8 mouse cellular contexts compared by ENCODE assay signal in genomic region chr10:81177491-81177925, GRCm38 (mm10). TPM values are rescaled to one million over a fixed set of nuclear protein-coding genes. Genes with fewer than 3 reads are reported as not detected.
DNase-seq lines count a peak whose midpoint lies in the region; ATAC-seq and TF ChIP-seq lines count a peak whose summit lies in the region.

No protein-coding gene starts in this region.

- no peak; a peak in 1 of 4 replicates for TF ChIP-seq POLR2A in MEL (IDR thresholded peaks at IDR 0.05; ENCODE audit: control insufficient read depth in 1 of 2, insufficient read depth in 1 of 2, low read depth in 1 of 2, low read length in 2 of 2, poor library complexity in 1 of 2)

- peaks cover 0 to 28% of the 10 kb centered on the region in 2 experiments; a peak in 3 of 4 replicates for H3K4me1 ChIP-seq in MEL (ENCODE audit: control insufficient read depth in 1 of 2, insufficient read depth in 2 of 2, low read length in 2 of 2)
- H3K4me1 ChIP-seq in forebrain, embryonic 10.5 days: peaks cover 89% of the 10 kb centered on the region
- H3K4me1 ChIP-seq in midbrain, embryonic 12.5 days: peaks cover 61% of the 10 kb centered on the region

- no peak for TF ChIP-seq CTCF in layer of hippocampus, adult 2 months (conservative IDR thresholded peaks at IDR 0.05)
- TF ChIP-seq CTCF in MEL (IDR thresholded peaks at IDR 0.05 in 2 of 3, conservative IDR thresholded peaks at IDR 0.05 in 1 of 3; ENCODE audit: control insufficient read depth in 1 of 3, insufficient read depth in 1 of 3, low read depth in 2 of 3, low read length in 3 of 3, poor library complexity in 1 of 3, severe bottlenecking in 1 of 3): no peak

- peaks cover 6 to 18% of the 10 kb centered on the region in 2 experiments for H3K36me3 ChIP-seq in MEL (ENCODE audit: control insufficient read depth in 1 of 2, insufficient read depth in 2 of 2, low read length in 2 of 2)
- H3K36me3 ChIP-seq in forebrain, embryonic 10.5 days (replicated peaks): peaks cover 56% of the 10 kb centered on the region
- H3K36me3 ChIP-seq in midbrain, embryonic 12.5 days: peaks cover 52% of the 10 kb centered on the region

- H3K4me2 ChIP-seq in midbrain, embryonic 12.5 days (replicated peaks): peak overlapping the region; percentile 95

- no peaks in the 10 kb centered on the region for H3K27me3 ChIP-seq in MEL (ENCODE audit: control insufficient read depth in 1 of 2, insufficient read depth in 2 of 2, low read length in 2 of 2)
- no peaks in the 10 kb centered on the region for H3K27me3 ChIP-seq in forebrain, embryonic 10.5 days (ENCODE audit: poor library complexity, severe bottlenecking)
- no peaks in the 10 kb centered on the region for H3K27me3 ChIP-seq in midbrain, embryonic 12.5 days

- H3K79me2 ChIP-seq in MEL (ENCODE audit: control insufficient read depth, insufficient read depth, low read length, poor library complexity): peaks cover 36% of the 10 kb centered on the region

- DNase-seq in layer of hippocampus, adult 2 months (ENCODE audit: low spot score in 2 of 2): no peak
- no peak for DNase-seq in layer of hippocampus, adult 11-12 months (ENCODE audit: low spot score)
- DNase-seq in MEL (ENCODE audit: low read depth, low spot score): peak; percentile 64
- DNase-seq in forebrain, embryonic 10.5 days (ENCODE audit: extremely low spot score, low spot score): no peak
- DNase-seq in kidney, adult 18-20 months: peak; percentile 52
- no peak for DNase-seq in urinary bladder, postnatal 14 days (ENCODE audit: low spot score)
- DNase-seq in urinary bladder, postnatal 4 days (ENCODE audit: low spot score in 2 of 2): no peak

- no peaks in the 10 kb centered on the region for H3K9me3 ChIP-seq in MEL (replicated peaks; ENCODE audit: insufficient read depth, low read length)
- no peaks in the 10 kb centered on the region for H3K9me3 ChIP-seq in forebrain, embryonic 10.5 days
- no peaks in the 10 kb centered on the region for H3K9me3 ChIP-seq in midbrain, embryonic 12.5 days

- WGBS in forebrain, embryonic 10.5 days: 23% methylated on average over 16 of the region's 16 CpGs
- 19% methylated on average over 16 of the region's 16 CpGs for WGBS in midbrain, embryonic 12.5 days

- no peak for ATAC-seq in midbrain, embryonic 12.5 days (ENCODE audit: low FRiP score, low read depth)

- peak overlapping the region; percentile 97 for H3K27ac ChIP-seq in layer of hippocampus, adult 2 months
- peak overlapping the region; percentile 84 for H3K27ac ChIP-seq in MEL (ENCODE audit: control insufficient read depth, low read depth, low read length)
- H3K27ac ChIP-seq in forebrain, embryonic 10.5 days: peak overlapping the region; percentile 98
- H3K27ac ChIP-seq in midbrain, embryonic 12.5 days (replicated peaks): peak overlapping the region; percentile 93

- peak overlapping the region; percentile 94 for H3K9ac ChIP-seq in MEL (ENCODE audit: control insufficient read depth, low read depth, low read length, poor library complexity, severe bottlenecking)
- H3K9ac ChIP-seq in midbrain, embryonic 12.5 days (replicated peaks): peak overlapping the region; percentile 99

- TF ChIP-seq EP300 in MEL (IDR thresholded peaks at IDR 0.05; ENCODE audit: low read depth in 1 of 2, low read length in 2 of 2): peak in 1 of 2 experiments; percentile 25; a peak in 1 of 4 replicates

- H3K4me3 ChIP-seq in layer of hippocampus, adult 2 months: peak overlapping the region; percentile 86
- H3K4me3 ChIP-seq in MEL (ENCODE audit: control insufficient read depth in 1 of 2, insufficient read depth in 1 of 2, low read depth in 2 of 2, low read length in 2 of 2): peak overlapping the region; percentile 58 to 80
- peak overlapping the region; percentile 98 for H3K4me3 ChIP-seq in forebrain, embryonic 10.5 days
- H3K4me3 ChIP-seq in midbrain, embryonic 12.5 days: peak overlapping the region; percentile 99

- no peak for TF ChIP-seq RAD21 in MEL (IDR thresholded peaks at IDR 0.05; ENCODE audit: low read depth, low read length)

TF ChIP-seq in MEL, 35 proteins besides CTCF, POLR2A, EP300 and RAD21 (continues in another document):
- TF ChIP-seq BHLHE40 (IDR thresholded peaks at IDR 0.05; ENCODE audit: borderline replicate concordance, low read depth, low read length) (0 out of 2 replicates have a peak, but pooled peaks have one; percentile 26), JUND (IDR thresholded peaks at IDR 0.05; ENCODE audit: low read depth, low read length) (no peak), NELFE (IDR thresholded peaks at IDR 0.05; ENCODE audit: low read depth, low read length) (no peak), MAFK (IDR thresholded peaks at IDR 0.05; ENCODE audit: borderline replicate concordance, low read depth, low read length) (no peak), MYC (IDR thresholded peaks at IDR 0.05; ENCODE audit: low read depth, low read length) (peak; percentile 58; the same call in 1 of the 2 replicates), UBTF (IDR thresholded peaks at IDR 0.05; ENCODE audit: borderline replicate concordance, insufficient read depth, low read depth, low read length) (no peak), MXI1 (IDR thresholded peaks at IDR 0.05; ENCODE audit: low read depth, low read length) (peak; percentile 74), TCF12 (IDR thresholded peaks at IDR 0.05; ENCODE audit: low read depth, low read length) (0 out of 2 replicates have a peak, but pooled peaks have one; percentile 22), ETS1 (IDR thresholded peaks at IDR 0.05; ENCODE audit: low read depth, low read length) (peak; percentile 16; the same call in 1 of the 2 replicates), E2F4 (IDR thresholded peaks at IDR 0.05; ENCODE audit: borderline replicate concordance, low read depth, low read length) (no peak), USF2 (IDR thresholded peaks at IDR 0.05; ENCODE audit: borderline replicate concordance in 1 of 2, insufficient read depth in 1 of 2, low read depth in 1 of 2, low read length in 2 of 2) (no peak), NRF1 (IDR thresholded peaks at IDR 0.05; ENCODE audit: insufficient read depth, low read depth, low read length, poor library complexity, severe bottlenecking) (no peak), KAT2A (conservative IDR thresholded peaks at IDR 0.05; ENCODE audit: low read depth, low read length) (no peak), ZKSCAN1 (IDR thresholded peaks at IDR 0.05; ENCODE audit: low read depth, low read length) (no peak), MYB (IDR thresholded peaks at IDR 0.05; ENCODE audit: low read depth, low read length) (no peak), POLR2AphosphoS5 (IDR thresholded peaks at IDR 0.05; ENCODE audit: borderline replicate concordance, low read depth, low read length) (no peak; the same call in 1 of the 2 replicates), MEF2A (IDR thresholded peaks at IDR 0.05; ENCODE audit: extremely low read depth, insufficient replicate concordance, low read depth, low read length, poor library complexity, severe bottlenecking) (no peak), ZNF384 (IDR thresholded peaks at IDR 0.05; ENCODE audit: low read depth, low read length) (no peak), TBP (IDR thresholded peaks at IDR 0.05; ENCODE audit: low read depth, low read length) (0 out of 2 replicates have a peak, but pooled peaks have one; percentile 30), ZC3H11A (IDR thresholded peaks at IDR 0.05; ENCODE audit: low read depth, low read length) (no peak), ELF1 (IDR thresholded peaks at IDR 0.05; ENCODE audit: low read depth, low read length) (no peak), RCOR1 (IDR thresholded peaks at IDR 0.05; ENCODE audit: low read depth, low read length) (no peak), CHD1 (IDR thresholded peaks at IDR 0.05; ENCODE audit: low read depth, low read length) (no peak)

RNA-seq across cellular contexts. Expression of gene Eef2, which starts 1.1 kb away (rescaled TPM):
- 100 to 1,000 TPM; 907 to 909 TPM for total RNA-seq in layer of hippocampus, adult 2 months (2021)
- 2,850 and 2,863 TPM in 2 replicates for total RNA-seq in MEL (2012; rRNA removed)
- 1,000 to 10,000 TPM; 3,442 to 4,586 TPM for polyA plus RNA-seq in MEL (2012; ENCODE audit: insufficient read depth in 1 of 2, insufficient read length in 2 of 2, low read depth in 1 of 2, low replicate concordance in 2 of 2, missing spikeins in 1 of 2)
- 596 and 599 TPM in 2 replicates for polyA plus RNA-seq in forebrain, embryonic 10.5 days (2016; fragmentation: Nextera tagmentation; extraction: Ambion mirVana)
- 531 and 534 TPM in 2 replicates for polyA plus RNA-seq in midbrain, embryonic 12.5 days (2016; fragmentation: Nextera tagmentation; extraction: Ambion mirVana)

RNA-seq across cellular contexts. Expression of gene Dapk3, which starts 5.3 kb away (rescaled TPM):
- total RNA-seq in layer of hippocampus, adult 2 months (2021): 10 to 100 TPM; 73.6 to 78.4 TPM
- total RNA-seq in MEL (2012; rRNA removed): 42.3 and 49.2 TPM in 2 replicates
- 10 to 100 TPM in 1 of 2 experiments, not detected in 1; 79.1 TPM for polyA plus RNA-seq in MEL (2012; ENCODE audit: insufficient read depth in 1 of 2, insufficient read length in 2 of 2, low read depth in 1 of 2, low replicate concordance in 2 of 2, missing spikeins in 1 of 2)
- polyA plus RNA-seq in forebrain, embryonic 10.5 days (2016; fragmentation: Nextera tagmentation; extraction: Ambion mirVana): 41.6 and 44.9 TPM in 2 replicates
- 77.3 and 79.6 TPM in 2 replicates for polyA plus RNA-seq in midbrain, embryonic 12.5 days (2016; fragmentation: Nextera tagmentation; extraction: Ambion mirVana)

RNA-seq across cellular contexts. Expression of gene 4930442H23Rik, which starts 6.1 kb away (rescaled TPM):
- total RNA-seq in layer of hippocampus, adult 2 months (2021): not detected
- total RNA-seq in MEL (2012; rRNA removed): 0.13 and 0.31 TPM in 2 replicates
- polyA plus RNA-seq in MEL (2012; ENCODE audit: insufficient read depth in 1 of 2, insufficient read length in 2 of 2, low read depth in 1 of 2, low replicate concordance in 2 of 2, missing spikeins in 1 of 2): under 1 TPM in 1 of 2 experiments, not detected in 1; 0.42 TPM
- polyA plus RNA-seq in forebrain, embryonic 10.5 days (2016; fragmentation: Nextera tagmentation; extraction: Ambion mirVana): not detected in 2 replicates
- 0.18 TPM in 1 of 2 replicates, not detected in the other for polyA plus RNA-seq in midbrain, embryonic 12.5 days (2016; fragmentation: Nextera tagmentation; extraction: Ambion mirVana)

RNA-seq across cellular contexts. Expression of gene Pias4, which starts 9.8 kb away (rescaled TPM):
- 10 to 100 TPM; 29.4 to 29.5 TPM for total RNA-seq in layer of hippocampus, adult 2 months (2021)
- 19.5 and 21.0 TPM in 2 replicates for total RNA-seq in MEL (2012; rRNA removed)
- polyA plus RNA-seq in MEL (2012; ENCODE audit: insufficient read depth in 1 of 2, insufficient read length in 2 of 2, low read depth in 1 of 2, low replicate concordance in 2 of 2, missing spikeins in 1 of 2): 10 to 100 TPM in 1 of 2 experiments, not detected in 1; 40.4 TPM
- polyA plus RNA-seq in forebrain, embryonic 10.5 days (2016; fragmentation: Nextera tagmentation; extraction: Ambion mirVana): 56.2 and 58.7 TPM in 2 replicates
- 58.6 and 64.9 TPM in 2 replicates for polyA plus RNA-seq in midbrain, embryonic 12.5 days (2016; fragmentation: Nextera tagmentation; extraction: Ambion mirVana)

RNA-seq across cellular contexts. Expression of gene Nmrk2, which starts 24.3 kb away (rescaled TPM):
- total RNA-seq in layer of hippocampus, adult 2 months (2021): under 1 TPM; 0.32 to 0.33 TPM
- not detected in 2 replicates for total RNA-seq in MEL (2012; rRNA removed)
- polyA plus RNA-seq in MEL (2012; ENCODE audit: insufficient read depth in 1 of 2, insufficient read length in 2 of 2, low read depth in 1 of 2, low replicate concordance in 2 of 2, missing spikeins in 1 of 2): not detected
- not detected in 2 replicates for polyA plus RNA-seq in forebrain, embryonic 10.5 days (2016; fragmentation: Nextera tagmentation; extraction: Ambion mirVana)
- not detected in 2 replicates for polyA plus RNA-seq in midbrain, embryonic 12.5 days (2016; fragmentation: Nextera tagmentation; extraction: Ambion mirVana)

Comparison
In these comparisons a context has a peak if more than half of its experiments do, and no peak if none do; other contexts are left out.
1. DNase-seq: peak in MEL (single experiment) and kidney, adult 18-20 months (single experiment); none in layer of hippocampus, adult 2 months (0 of 2), layer of hippocampus, adult 11-12 months (single experiment), forebrain, embryonic 10.5 days (single experiment), urinary bladder, postnatal 14 days (single experiment) and urinary bladder, postnatal 4 days (0 of 2).
2. Peak in every context shown above with its lines, with median percentiles within 50 percentile points of each other: H3K27ac ChIP-seq and H3K4me3 ChIP-seq.